Mouse (Mus musculus) CH12.LX (cell line): ENCODE measurements around the gene Gm47955. TPM values are rescaled to one million over a fixed set of nuclear protein-coding genes. Genes with fewer than 3 reads are reported as not detected.

ENCODE experiments used
- DNase-seq: peaks from one replicate; pipeline ENCODE4 v3.0.0-alpha.2; 2013; ENCODE audit errors: extremely low read depth
- H3K27ac ChIP-seq: 2 replicates; pipeline ENCODE4 v1.5.1; 2012; ENCODE audit warnings: low read depth, mild to moderate bottlenecking, control low read depth, moderate library complexity; ENCODE audit not compliant: insufficient read depth
- H3K27me3 ChIP-seq: replicated peaks from 2 replicates; pipeline ENCODE3; 2012; ENCODE audit warnings: inconsistent platforms
- H3K36me3 ChIP-seq, 2 experiments: replicated peaks in 1 of 2; 2 replicates each; pipeline versions ENCODE3 to v1.6.1; 2012; ENCODE audit warnings: inconsistent platforms in 1 of 2, low read length in 1 of 2, mild to moderate bottlenecking in 1 of 2, mixed read lengths in 1 of 2, moderate library complexity in 1 of 2; ENCODE audit not compliant: control insufficient read depth in 1 of 2, insufficient read depth in 1 of 2
- H3K4me1 ChIP-seq, 2 experiments: 2 replicates each; pipeline ENCODE4 v1.6.1; 2012; ENCODE audit warnings: inconsistent platforms in 1 of 2, moderate library complexity in 1 of 2; ENCODE audit not compliant: insufficient read depth in 2 of 2, control insufficient read depth in 1 of 2
- H3K4me2 ChIP-seq: 2 replicates; pipeline ENCODE4 v1.6.1; 2012; ENCODE audit warnings: low read depth, mild to moderate bottlenecking, control low read depth; ENCODE audit not compliant: poor library complexity, insufficient read depth, severe bottlenecking
- H3K4me3 ChIP-seq, 3 experiments: fragments of 150-350 bp in 1 of 3; sonication (generic) in 1 of 3; replicated peaks in 1 of 3; 2 replicates each; pipeline versions ENCODE3 to v1.5.1; 2011 to 2012; ENCODE audit warnings: low read depth in 2 of 3, low read length in 2 of 3, mild to moderate bottlenecking in 2 of 3, moderate library complexity in 2 of 3, control low read depth in 1 of 3, improper control_type of control experiment in 1 of 3, inconsistent platforms in 1 of 3, mixed read lengths in 1 of 3; ENCODE audit not compliant: poor library complexity in 1 of 3
- H3K79me2 ChIP-seq: replicated peaks from 2 replicates; pipeline ENCODE4 v1.6.1; 2012; ENCODE audit warnings: mild to moderate bottlenecking, moderate library complexity; ENCODE audit not compliant: control insufficient read depth, poor library complexity, insufficient read depth, severe bottlenecking; ENCODE audit errors: extremely low read depth
- H3K9ac ChIP-seq: 2 replicates; pipeline ENCODE4 v1.6.1; 2012; ENCODE audit warnings: low read depth, mild to moderate bottlenecking, control low read depth, moderate library complexity; ENCODE audit not compliant: insufficient read depth
- H3K9me3 ChIP-seq: replicated peaks from 2 replicates; pipeline ENCODE3; 2012; ENCODE audit warnings: low read length, inconsistent platforms, mixed read lengths
- BHLHE40 ChIP-seq: IDR thresholded peaks from 2 replicates; pipeline ENCODE4 v1.6.1; 2011; ENCODE audit warnings: mild to moderate bottlenecking, low read depth, low read length, improper control_type of control experiment
- CHD1 ChIP-seq: IDR thresholded peaks from 2 replicates; pipeline ENCODE4 v1.6.1; 2012; ENCODE audit warnings: low read depth, low read length, improper control_type of control experiment, inconsistent platforms
- CHD2 ChIP-seq: IDR thresholded peaks from 2 replicates; pipeline ENCODE4 v1.6.1; 2011; ENCODE audit warnings: low read length, improper control_type of control experiment
- CTCF ChIP-seq, 2 experiments: IDR thresholded peaks in 1 of 2; conservative IDR thresholded peaks in 1 of 2; 2 replicates each; pipeline ENCODE4 v1.5.1; 2011 to 2012; ENCODE audit warnings: low read depth in 2 of 2, low read length in 2 of 2, improper control_type of control experiment in 1 of 2, inconsistent platforms in 1 of 2, mild to moderate bottlenecking in 1 of 2, moderate library complexity in 1 of 2
- ELF1 ChIP-seq: IDR thresholded peaks from 2 replicates; pipeline ENCODE4 v1.6.1; 2014; ENCODE audit warnings: low read depth, mild to moderate bottlenecking, inconsistent platforms, low read length, improper control_type of control experiment
- EP300 ChIP-seq: IDR thresholded peaks from 2 replicates; pipeline ENCODE4 v1.6.1; 2011; ENCODE audit warnings: low read length, improper control_type of control experiment
- GABPA ChIP-seq: IDR thresholded peaks from 2 replicates; pipeline ENCODE4 v1.6.1; 2012; ENCODE audit warnings: low read depth, low read length, improper control_type of control experiment, inconsistent platforms; ENCODE audit not compliant: insufficient replicate concordance
- HCFC1 ChIP-seq: IDR thresholded peaks from 2 replicates; pipeline ENCODE4 v1.6.1; 2012; ENCODE audit warnings: low read depth, mild to moderate bottlenecking, inconsistent platforms, low read length, improper control_type of control experiment
- JUN ChIP-seq: IDR thresholded peaks from 2 replicates; pipeline ENCODE4 v1.6.1; 2011; ENCODE audit warnings: low read depth, mild to moderate bottlenecking, low read length, improper control_type of control experiment, moderate library complexity; ENCODE audit not compliant: insufficient read depth
- JUND ChIP-seq: conservative IDR thresholded peaks from 2 replicates; pipeline ENCODE4 v1.6.1; 2011; ENCODE audit warnings: low read depth, low read length, improper control_type of control experiment
- MEF2A ChIP-seq: IDR thresholded peaks from 2 replicates; pipeline ENCODE4 v1.6.1; 2014; ENCODE audit warnings: low read depth, mild to moderate bottlenecking, inconsistent platforms, low read length, improper control_type of control experiment, borderline replicate concordance
- NELFE ChIP-seq: IDR thresholded peaks from 2 replicates; pipeline ENCODE4 v1.6.1; 2011; ENCODE audit warnings: low read depth, low read length, improper control_type of control experiment
- POLR2A ChIP-seq: IDR thresholded peaks from 2 replicates; pipeline ENCODE4 v1.6.1; 2011; ENCODE audit warnings: low read depth, mild to moderate bottlenecking, improper control_type of control experiment, low read length
- POLR2AphosphoS2 ChIP-seq: IDR thresholded peaks from 2 replicates; pipeline ENCODE4 v1.6.1; 2011; ENCODE audit warnings: low read depth, low read length, improper control_type of control experiment
- SIN3A ChIP-seq: IDR thresholded peaks from 2 replicates; pipeline ENCODE4 v1.6.1; 2012; ENCODE audit warnings: low read length, improper control_type of control experiment, inconsistent platforms
- TBP ChIP-seq: conservative IDR thresholded peaks from 2 replicates; pipeline ENCODE4 v1.6.1; 2011; ENCODE audit warnings: low read depth, low read length, improper control_type of control experiment
- UBTF ChIP-seq: IDR thresholded peaks from 2 replicates; pipeline ENCODE4 v1.6.1; 2012; ENCODE audit warnings: low read depth, mild to moderate bottlenecking, inconsistent platforms, low read length, improper control_type of control experiment, moderate library complexity
- ZKSCAN1 ChIP-seq: IDR thresholded peaks from 2 replicates; pipeline ENCODE4 v1.6.1; 2012; ENCODE audit warnings: low read depth, inconsistent platforms, low read length, improper control_type of control experiment, borderline replicate concordance
- dilution Hi-C: fragments of 300-500 bp; cut with MboI; formaldehyde crosslinking; loops from 2 replicates; pipeline ENCODE4 v1.14.3; 2020; ENCODE audit warnings: low sequenced_read_pairs; ENCODE audit not compliant: extremely low pct_unique_long_range_greater_than_20kb, extremely low pct_ligation_motif_present
- in situ Hi-C: fragments of 300-500 bp; cut with MboI; formaldehyde crosslinking; loops from 3 replicates; pipeline ENCODE4 v1.14.3; 2019; ENCODE audit warnings: low sequenced_read_pairs, low pct_ligation_motif_present, low pct_unique_long_range_greater_than_20kb, mixed read lengths
- polyA plus RNA-seq: library from polyadenylated mRNA; unstranded; fragments of >175 nt; gene quantifications from 2 replicates; pipeline ENCODE4 v1.2.1, GENCODE M21; 2012; ENCODE audit warnings: low read depth; ENCODE audit not compliant: insufficient read length
- total RNA-seq, 2 experiments: library from RNA; depleted of rRNA; stranded (reverse); fragments of 300-350 nt in 1 of 2; fragments of >200 nt in 1 of 2; gene quantifications; 2 replicates each; pipeline ENCODE4 v1.2.3; 2012 to 2014

The Gm47955 gene
- total and polyA plus RNA-seq, 3 experiments: not detected

GRCm38 (mm10) chr1:83007471-83007870, 47.4 kb downstream of the Gm47955 start:
- no peaks in the 10 kb centered on the region for H3K79me2 ChIP-seq
- in situ Hi-C loops (no loop called here), dilution Hi-C loops (no loop called here)
- no peak overlapping the region for H3K9ac ChIP-seq
- H3K36me3 ChIP-seq: no peaks in the 10 kb centered on the region
- H3K4me3 ChIP-seq: no peak overlapping the region
- H3K27me3 ChIP-seq: no peaks in the 10 kb centered on the region
- peaks cover 11 to 38% of the 10 kb centered on the region in 2 experiments for H3K4me1 ChIP-seq
- H3K27ac ChIP-seq: no peak overlapping the region
- DNase-seq: no peak
- no peak overlapping the region for H3K4me2 ChIP-seq
- H3K9me3 ChIP-seq: peaks cover 6% of the 10 kb centered on the region
- TF ChIP-seq MEF2A: no peak
- TF ChIP-seq UBTF: no peak
- no peak for TF ChIP-seq POLR2A
- no peak for TF ChIP-seq GABPA
- TF ChIP-seq CTCF (conservative IDR thresholded peaks at IDR 0.05 in 1 of 2, IDR thresholded peaks at IDR 0.05 in 1 of 2; ENCODE audit: low read depth in 2 of 2, low read length in 2 of 2): no peak
- no peak for TF ChIP-seq BHLHE40
- no peak for TF ChIP-seq TBP
- TF ChIP-seq ELF1: no peak
- no peak for TF ChIP-seq EP300
- TF ChIP-seq SIN3A: no peak
- no peak for TF ChIP-seq HCFC1
- no peak for TF ChIP-seq JUND
- TF ChIP-seq ZKSCAN1: no peak
- no peak for TF ChIP-seq JUN
- TF ChIP-seq NELFE: no peak
- TF ChIP-seq POLR2AphosphoS2: no peak
- no peak for TF ChIP-seq CHD1
- no peak for TF ChIP-seq CHD2

Other genes with a start within 250 kb of the Gm47955 start
- gene Mff, start 235.4 kb upstream of the Gm47955 start, total RNA-seq (2012; rRNA removed): 90.7 and 95.3 TPM in 2 replicates
- 169 and 210 TPM in 2 replicates for gene Mff, start 235.4 kb upstream of the Gm47955 start, total RNA-seq (2014; rRNA removed)
- 155 and 232 TPM in 2 replicates for gene Mff, start 235.4 kb upstream of the Gm47955 start, polyA plus RNA-seq
- not detected in 2 replicates for gene Tm4sf20, start 191.8 kb upstream of the Gm47955 start, total RNA-seq (2012; rRNA removed)
- not detected in 2 replicates for gene Tm4sf20, start 191.8 kb upstream of the Gm47955 start, total RNA-seq (2014; rRNA removed)
- gene Tm4sf20, start 191.8 kb upstream of the Gm47955 start, polyA plus RNA-seq: not detected in 2 replicates
- not detected in 2 replicates for gene Gm47791, start 189.0 kb upstream of the Gm47955 start, total RNA-seq (2012; rRNA removed)
- gene Gm47791, start 189.0 kb upstream of the Gm47955 start, total RNA-seq (2014; rRNA removed): not detected in 2 replicates
- gene Gm47791, start 189.0 kb upstream of the Gm47955 start, polyA plus RNA-seq: not detected in 2 replicates
- 59.0 and 66.9 TPM in 2 replicates for gene Agfg1, start 120.8 kb upstream of the Gm47955 start, total RNA-seq (2012; rRNA removed)
- gene Agfg1, start 120.8 kb upstream of the Gm47955 start, total RNA-seq (2014; rRNA removed): 124 and 127 TPM in 2 replicates
- gene Agfg1, start 120.8 kb upstream of the Gm47955 start, polyA plus RNA-seq: 94.0 and 106 TPM in 2 replicates
- 0.17 TPM in 1 of 2 replicates, not detected in the other for gene A030005L19Rik, start 47.0 kb upstream of the Gm47955 start, total RNA-seq (2012; rRNA removed)
- not detected in 2 replicates for gene A030005L19Rik, start 47.0 kb upstream of the Gm47955 start, total RNA-seq (2014; rRNA removed)
- 0.31 TPM in 1 of 2 replicates, not detected in the other for gene A030005L19Rik, start 47.0 kb upstream of the Gm47955 start, polyA plus RNA-seq
- not detected in 2 replicates for gene A030014E15Rik, start 35.4 kb upstream of the Gm47955 start, total RNA-seq (2012; rRNA removed)
- gene A030014E15Rik, start 35.4 kb upstream of the Gm47955 start, total RNA-seq (2014; rRNA removed): not detected in 2 replicates
- gene A030014E15Rik, start 35.4 kb upstream of the Gm47955 start, polyA plus RNA-seq: not detected in 2 replicates
- not detected in 2 replicates for gene Gm6217, start 28.9 kb upstream of the Gm47955 start, total RNA-seq (2012; rRNA removed)
- not detected in 2 replicates for gene Gm6217, start 28.9 kb upstream of the Gm47955 start, total RNA-seq (2014; rRNA removed)
- gene Gm6217, start 28.9 kb upstream of the Gm47955 start, polyA plus RNA-seq: not detected in 2 replicates
- gene A030003K21Rik, start 16.9 kb upstream of the Gm47955 start, total RNA-seq (2012; rRNA removed): not detected in 2 replicates
- not detected in 2 replicates for gene A030003K21Rik, start 16.9 kb upstream of the Gm47955 start, total RNA-seq (2014; rRNA removed)
- gene A030003K21Rik, start 16.9 kb upstream of the Gm47955 start, polyA plus RNA-seq: not detected in 2 replicates
- not detected in 2 replicates for gene Gm7544, start 4.3 kb upstream of the Gm47955 start, total RNA-seq (2012; rRNA removed)
- not detected in 2 replicates for gene Gm7544, start 4.3 kb upstream of the Gm47955 start, total RNA-seq (2014; rRNA removed)
- not detected in 2 replicates for gene Gm7544, start 4.3 kb upstream of the Gm47955 start, polyA plus RNA-seq
- not detected in 2 replicates for gene Gm47959, start 40.3 kb downstream of the Gm47955 start, total RNA-seq (2012; rRNA removed)
- not detected in 2 replicates for gene Gm47959, start 40.3 kb downstream of the Gm47955 start, total RNA-seq (2014; rRNA removed)
- gene Gm47959, start 40.3 kb downstream of the Gm47955 start, polyA plus RNA-seq: not detected in 2 replicates
- 1.5 and 3.1 TPM in 2 replicates for gene Slc19a3, start 78.2 kb downstream of the Gm47955 start, total RNA-seq (2012; rRNA removed)
- gene Slc19a3, start 78.2 kb downstream of the Gm47955 start, total RNA-seq (2014; rRNA removed): 0.84 and 1.3 TPM in 2 replicates
- gene Slc19a3, start 78.2 kb downstream of the Gm47955 start, polyA plus RNA-seq: 0.46 and 0.59 TPM in 2 replicates
- gene Krtap28-10, start 82.2 kb downstream of the Gm47955 start, total RNA-seq (2012; rRNA removed): not detected in 2 replicates
- gene Krtap28-10, start 82.2 kb downstream of the Gm47955 start, total RNA-seq (2014; rRNA removed): not detected in 2 replicates
- gene Krtap28-10, start 82.2 kb downstream of the Gm47955 start, polyA plus RNA-seq: not detected in 2 replicates
- not detected in 2 replicates for gene Gm47969, start 84.6 kb downstream of the Gm47955 start, total RNA-seq (2012; rRNA removed)
- gene Gm47969, start 84.6 kb downstream of the Gm47955 start, total RNA-seq (2014; rRNA removed): not detected in 2 replicates
- gene Gm47969, start 84.6 kb downstream of the Gm47955 start, polyA plus RNA-seq: not detected in 2 replicates
- gene A030005K14Rik, start 99.1 kb downstream of the Gm47955 start, total RNA-seq (2012; rRNA removed): not detected in 2 replicates
- gene A030005K14Rik, start 99.1 kb downstream of the Gm47955 start, total RNA-seq (2014; rRNA removed): not detected in 2 replicates
- not detected in 2 replicates for gene A030005K14Rik, start 99.1 kb downstream of the Gm47955 start, polyA plus RNA-seq
- not detected in 2 replicates for gene Krtap28-13, start 100.6 kb downstream of the Gm47955 start, total RNA-seq (2012; rRNA removed)
- gene Krtap28-13, start 100.6 kb downstream of the Gm47955 start, total RNA-seq (2014; rRNA removed): not detected in 2 replicates
- gene Krtap28-13, start 100.6 kb downstream of the Gm47955 start, polyA plus RNA-seq: not detected in 2 replicates
- 0.42 and 3.4 TPM in 2 replicates for gene Ccl20, start 156.5 kb downstream of the Gm47955 start, total RNA-seq (2012; rRNA removed)
- gene Ccl20, start 156.5 kb downstream of the Gm47955 start, total RNA-seq (2014; rRNA removed): 0.32 and 0.34 TPM in 2 replicates
- gene Ccl20, start 156.5 kb downstream of the Gm47955 start, polyA plus RNA-seq: not detected in 2 replicates
- gene Daw1, start 199.5 kb downstream of the Gm47955 start, total RNA-seq (2012; rRNA removed): not detected in 2 replicates
- gene Daw1, start 199.5 kb downstream of the Gm47955 start, total RNA-seq (2014; rRNA removed): not detected in 2 replicates
- not detected in 2 replicates for gene Daw1, start 199.5 kb downstream of the Gm47955 start, polyA plus RNA-seq